Mouse (Mus musculus): ENCODE measurements around the gene Kcnip1.

The Kcnip1 gene

DNA sequence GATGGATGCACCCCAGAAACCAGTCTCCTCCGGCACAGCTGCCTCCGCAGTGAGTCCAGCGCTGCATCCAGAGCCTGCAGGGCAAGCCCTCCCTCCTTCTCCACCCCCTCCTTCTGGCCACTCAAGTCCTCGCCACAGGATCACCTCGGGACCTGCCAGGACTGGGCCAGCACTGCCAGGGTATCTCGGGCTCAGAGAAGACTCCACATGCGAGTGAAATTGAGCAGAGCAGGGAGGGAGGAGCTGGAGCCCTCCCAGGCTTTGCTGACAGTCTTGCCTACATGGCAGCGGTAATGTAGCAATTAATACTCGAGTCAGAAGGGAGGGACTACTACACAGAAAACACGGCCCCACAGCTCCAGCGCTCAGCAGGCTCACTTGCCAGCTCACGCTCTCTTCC is at the start of gene Kcnip1:
TSS of gene Kcnip1 (minus strand) at position 215 of the 400 bp plus-strand sequence.
- no peak for DNase-seq (ENCODE audit: extremely low read depth, insufficient read length, low spot score)

DNA sequence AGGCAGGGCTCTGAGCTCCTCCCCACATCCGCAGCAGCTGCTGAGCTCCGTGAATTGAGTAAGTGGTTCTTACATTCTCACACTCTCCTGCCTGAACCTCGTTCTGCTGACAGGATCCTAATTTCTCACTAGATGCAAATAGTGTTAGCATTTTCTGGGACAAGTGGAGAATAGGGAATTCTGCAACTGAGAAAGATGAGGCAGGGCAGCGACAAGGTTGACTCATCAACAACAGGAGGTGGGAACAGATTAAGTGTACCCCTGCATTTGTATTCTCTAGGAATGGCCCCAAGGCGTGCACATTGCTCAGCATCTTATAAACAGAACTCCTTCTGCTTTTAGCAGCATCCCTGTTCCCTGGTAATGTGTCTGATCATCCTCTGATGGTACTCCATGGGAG is 47.1 kb upstream of the Kcnip1 start:
- DNase-seq (ENCODE audit: extremely low read depth, insufficient read length, low spot score) = no peak

GRCm38 (mm10) chr11:34035909-34036658 is 43.1 kb upstream of the Kcnip1 start:
- DNase-seq (ENCODE audit: extremely low read depth, insufficient read length, low spot score) = no peak

DNA sequence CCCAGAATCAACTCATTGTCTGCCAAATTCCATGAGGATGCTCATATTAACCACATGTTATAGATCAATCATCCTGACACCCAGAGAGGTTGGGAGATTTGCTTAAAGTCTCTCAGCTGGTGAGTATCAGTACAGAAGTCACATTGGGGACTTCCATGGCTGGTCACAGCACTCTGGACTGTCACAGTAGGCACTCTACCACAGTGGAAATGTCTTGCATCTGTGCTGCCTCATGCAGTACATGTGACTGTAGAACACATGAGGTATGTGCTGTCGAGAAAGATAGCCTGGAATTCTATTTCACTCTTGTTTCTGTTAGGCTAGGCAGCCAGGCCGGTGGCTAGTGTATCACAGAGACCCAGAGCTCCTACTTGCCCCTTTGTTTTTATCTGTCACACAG is 41.8 kb upstream of the Kcnip1 start:
- no peak for DNase-seq (ENCODE audit: extremely low read depth, insufficient read length, low spot score)

DNA sequence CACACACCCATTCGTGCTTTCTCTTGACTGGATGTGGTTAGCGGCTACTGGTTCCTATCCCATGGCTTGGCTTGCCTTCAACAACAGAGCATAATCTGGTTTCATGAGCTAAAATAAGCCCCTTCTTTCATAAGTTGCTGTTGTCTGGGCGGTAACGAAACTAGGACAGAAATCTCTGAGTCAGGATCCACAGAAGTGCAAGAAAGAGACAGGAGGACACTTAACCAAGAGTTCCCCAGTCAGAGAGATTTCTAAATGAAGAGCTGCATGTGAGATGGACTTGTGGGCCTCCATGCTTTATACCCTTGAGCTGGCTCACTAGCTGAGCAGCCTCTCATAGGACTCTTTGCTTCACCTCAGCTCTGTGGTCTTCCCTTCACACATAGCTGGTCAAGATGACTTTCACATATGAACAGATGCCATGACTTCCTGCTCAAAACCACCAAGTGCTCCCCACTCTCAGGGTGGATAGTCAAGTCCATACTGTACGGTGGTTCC is 41.1 kb upstream of the Kcnip1 start:
- DNase-seq (ENCODE audit: extremely low read depth, insufficient read length, low spot score) = no peak

GRCm38 (mm10) chr11:34031015-34031805 is 38.3 kb upstream of the Kcnip1 start:
- DNase-seq (ENCODE audit: extremely low read depth, insufficient read length, low spot score) = no peak

GRCm38 (mm10) chr11:34029658-34030057 is 36.7 kb upstream of the Kcnip1 start:
- no peak for DNase-seq (ENCODE audit: extremely low read depth, insufficient read length, low spot score)

DNA sequence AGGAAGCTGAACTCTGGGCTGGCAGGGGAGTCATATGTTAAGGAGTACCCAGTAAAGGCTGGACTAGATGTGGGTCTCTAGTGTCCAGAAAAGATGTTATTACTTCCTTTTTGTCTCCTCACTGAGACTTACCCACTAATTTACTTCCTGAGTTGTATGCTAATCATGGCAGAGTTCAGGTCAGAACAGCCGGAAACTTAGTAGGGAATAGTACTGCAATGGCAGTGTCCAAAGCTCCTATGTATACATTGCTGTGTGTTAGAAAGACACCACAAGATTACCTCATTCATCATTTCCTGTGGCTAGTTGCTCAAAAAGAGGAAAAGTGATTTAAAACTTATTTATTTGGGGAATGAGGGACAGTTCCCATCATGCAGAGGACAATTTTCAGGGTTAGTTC is 32.1 kb upstream of the Kcnip1 start:
- no peak for DNase-seq (ENCODE audit: extremely low read depth, insufficient read length, low spot score)

DNA sequence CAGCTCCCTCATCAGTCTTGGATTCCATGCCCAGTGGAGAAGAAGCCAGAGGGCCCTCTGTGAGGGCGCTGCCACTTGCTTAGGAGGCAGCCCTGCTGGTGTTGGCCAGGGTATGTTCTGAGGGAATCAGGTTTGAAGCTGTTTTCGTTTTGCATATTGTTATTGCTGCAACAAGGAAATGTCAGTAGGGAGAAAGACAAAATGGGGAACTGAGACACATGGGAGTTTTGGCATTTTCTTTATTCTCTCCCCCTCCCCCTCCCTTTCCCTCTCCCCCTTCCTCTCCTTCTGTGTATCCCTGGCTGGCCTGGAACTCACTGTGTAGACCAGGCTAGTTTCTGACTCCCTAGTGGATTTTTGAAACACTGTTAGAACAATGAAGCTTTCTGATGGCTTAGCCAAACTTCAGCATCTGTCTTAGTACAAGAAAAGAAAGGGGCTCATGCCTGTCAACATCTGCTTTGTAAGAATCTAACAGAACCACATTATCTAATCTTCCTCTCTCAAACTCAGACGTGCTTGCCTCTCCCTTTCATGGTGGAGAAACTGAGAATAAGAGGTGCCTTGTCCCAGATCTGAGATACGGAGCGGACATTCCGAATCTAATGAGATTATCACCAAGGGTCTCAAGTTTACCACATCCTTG is 19.2 kb upstream of the Kcnip1 start:
- no peak for DNase-seq (ENCODE audit: extremely low read depth, insufficient read length, low spot score)

GRCm38 (mm10) chr11:34010859-34011172 is 17.9 kb upstream of the Kcnip1 start:
- no peak for DNase-seq (ENCODE audit: extremely low read depth, insufficient read length, low spot score)

DNA sequence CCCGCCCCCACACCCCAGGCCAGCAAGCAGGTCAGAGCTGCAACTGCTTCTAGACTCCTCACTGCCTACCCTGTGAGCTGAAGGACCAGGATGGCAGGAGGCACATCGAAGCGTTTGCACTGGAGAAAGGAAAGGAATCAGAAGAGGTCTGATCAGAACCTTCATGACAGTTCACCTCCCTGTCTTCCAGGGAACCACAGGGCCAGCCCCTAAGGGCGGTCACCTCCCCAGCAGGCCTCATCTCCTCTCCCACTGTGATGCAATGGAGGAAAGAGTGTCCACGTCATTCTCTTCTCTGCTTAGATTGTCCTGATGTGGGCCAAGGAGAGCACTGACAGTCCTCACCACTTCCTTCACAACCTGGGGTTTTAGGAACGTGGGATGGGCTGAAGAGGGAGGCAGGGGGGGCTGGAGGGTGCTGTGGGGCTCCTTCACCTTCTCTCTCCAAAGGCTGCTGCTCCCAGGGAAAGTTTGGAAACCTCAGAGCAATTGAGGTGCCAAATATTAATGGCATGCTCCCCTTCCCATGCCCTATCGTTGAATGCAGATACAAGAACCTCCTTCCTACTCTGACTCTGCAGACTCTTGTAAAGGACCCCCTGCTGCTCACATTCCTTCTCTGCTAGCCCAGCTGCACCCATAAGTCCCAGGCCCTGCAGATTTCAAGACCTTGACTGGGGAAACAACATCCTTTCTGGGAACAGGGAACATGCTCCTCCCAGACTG is 17.3 kb upstream of the Kcnip1 start:
- no peak for DNase-seq (ENCODE audit: extremely low read depth, insufficient read length, low spot score)

- no peak for DNase-seq (ENCODE audit: extremely low read depth, insufficient read length, low spot score)
These were observed 16.6 kb upstream of the Kcnip1 start for GRCm38 (mm10) chr11:34009316-34010087.

DNA sequence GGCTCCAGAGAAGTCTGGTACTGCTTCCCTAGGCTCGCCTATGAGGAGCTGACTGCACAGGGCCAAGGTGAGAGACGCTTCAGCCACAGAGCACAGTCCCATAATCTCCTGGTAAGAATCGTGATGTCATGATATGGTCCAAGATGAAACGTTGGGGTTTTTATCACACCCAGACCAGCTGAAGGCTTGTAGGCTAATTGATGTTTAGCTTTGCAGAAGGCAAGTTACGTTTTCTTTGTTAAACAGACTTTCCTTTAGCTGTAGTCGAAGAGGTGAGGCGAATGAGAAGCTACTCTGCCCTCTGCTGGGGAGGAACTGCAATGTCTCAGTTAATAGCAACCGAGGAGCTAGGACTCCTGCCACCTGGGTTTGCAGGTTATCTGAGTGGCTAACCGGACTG is 15.8 kb upstream of the Kcnip1 start:
- DNase-seq (ENCODE audit: extremely low read depth, insufficient read length, low spot score) = no peak

DNA sequence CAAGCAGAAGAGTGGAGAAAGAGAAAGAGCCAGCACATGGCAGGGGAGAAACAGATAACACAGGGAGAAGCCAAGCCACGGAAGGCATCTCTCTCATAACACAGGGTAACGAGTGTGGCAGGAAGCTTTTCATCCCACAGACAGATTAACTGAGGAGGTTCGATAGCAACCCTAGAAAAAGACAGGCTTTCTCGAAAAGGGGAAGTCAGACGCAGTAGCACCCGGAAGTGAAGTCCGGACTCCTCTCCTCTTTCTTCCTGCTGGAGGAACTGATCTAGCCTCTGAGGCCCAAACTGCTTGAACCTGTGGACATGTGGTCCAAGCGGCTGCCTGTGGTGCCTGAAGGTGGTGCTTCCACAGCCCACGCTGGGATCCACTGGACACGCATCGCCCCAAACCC is 15.3 kb upstream of the Kcnip1 start:
- no peak for DNase-seq (ENCODE audit: extremely low read depth, insufficient read length, low spot score)

- no peak for DNase-seq (ENCODE audit: extremely low read depth, insufficient read length, low spot score)
These were observed 14.7 kb upstream of the Kcnip1 start for GRCm38 (mm10) chr11:34007616-34008015.

DNA sequence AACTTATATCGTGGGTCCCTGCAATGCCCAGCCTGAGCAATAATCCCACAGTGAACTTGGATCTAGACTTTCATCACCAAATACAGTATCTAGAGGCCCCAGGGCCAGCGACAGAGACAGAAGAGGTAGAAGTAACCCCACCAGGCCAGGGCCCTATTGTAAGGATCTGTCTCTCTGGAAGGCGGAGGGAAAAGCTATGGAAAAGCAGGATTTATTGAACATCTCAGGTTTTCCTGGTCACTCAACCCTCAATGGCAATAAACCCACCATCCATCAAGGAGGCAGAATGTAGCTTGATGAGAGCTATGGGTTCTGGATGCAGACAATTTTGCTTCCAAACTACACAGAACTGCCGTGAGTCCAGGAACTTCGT is 9.6 kb upstream of the Kcnip1 start:
- no peak for DNase-seq (ENCODE audit: extremely low read depth, insufficient read length, low spot score)

DNA sequence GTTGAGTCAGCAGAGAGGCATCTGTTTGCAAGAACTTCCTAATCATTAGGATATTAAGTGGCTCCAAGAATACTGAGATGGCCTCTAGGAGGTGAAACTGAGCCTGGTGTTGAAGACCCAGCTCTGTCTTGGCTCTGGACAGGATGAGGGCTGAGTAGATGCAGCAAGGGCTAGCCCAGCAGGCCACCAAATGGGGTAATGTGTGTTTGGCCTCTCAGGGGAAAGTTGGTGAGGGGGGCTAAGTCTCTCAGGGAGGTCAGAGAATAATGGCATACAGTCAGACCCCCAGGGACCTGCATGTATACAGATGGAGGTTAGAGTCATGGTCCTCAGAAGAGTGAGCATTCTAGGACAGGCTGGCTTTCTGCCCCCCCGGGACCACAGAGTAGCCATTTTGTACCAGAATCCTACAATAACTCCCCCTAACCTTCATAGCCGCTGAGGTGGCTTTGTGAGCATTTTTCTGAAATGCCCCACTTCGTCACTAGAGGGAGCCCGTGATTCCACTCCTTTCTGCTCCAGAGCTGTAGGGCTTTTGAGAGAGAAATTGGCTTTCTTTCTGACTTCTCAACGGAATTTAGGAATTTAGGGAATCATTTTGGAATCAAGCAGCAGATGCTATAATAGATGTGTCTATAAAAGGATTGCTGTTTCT is 9.1 kb upstream of the Kcnip1 start:
- DNase-seq (ENCODE audit: extremely low read depth, insufficient read length, low spot score) = no peak

- DNase-seq (ENCODE audit: extremely low read depth, insufficient read length, low spot score) = no peak
These were observed 7.5 kb upstream of the Kcnip1 start for GRCm38 (mm10) chr11:34000416-34000815.

- DNase-seq (ENCODE audit: extremely low read depth, insufficient read length, low spot score) = no peak
These were observed 5.3 kb upstream of the Kcnip1 start for GRCm38 (mm10) chr11:33998244-33998643.

GRCm38 (mm10) chr11:33993496-33993895 is 544 bp upstream of the Kcnip1 start:
- DNase-seq (ENCODE audit: extremely low read depth, insufficient read length, low spot score) = no peak
